ENCODE assay signal across 9 mouse cellular contexts in genomic region chr9:121495529-121495928, GRCm38 (mm10). TPM values are rescaled to one million over a fixed set of nuclear protein-coding genes. Genes with fewer than 3 reads are reported as not detected.
A peak's percentile ranks its signal among the peaks of the same experiment; 100 is the strongest.
DNase-seq lines count a peak whose midpoint lies in the region; ATAC-seq and TF ChIP-seq lines count a peak whose summit lies in the region.
"Had no signal": no experiment of that assay in that cellular context is flagged by ENCODE, and none has a peak within 500 bp of the region (broad histone marks: within the 10 kb centered on the region; RNA-seq: fewer than 3 reads in every experiment).

Cck (minus strand) TSS chr9:121495694.

- H3K4me1 ChIP-seq in hindbrain, postnatal 0 days (ENCODE audit: insufficient read depth, low read length), result no peaks in the 10 kb centered on the region
- H3K4me1 ChIP-seq in midbrain, embryonic 11.5 days (ENCODE audit: control insufficient read depth, insufficient read depth, low read length), result peaks cover 7% of the 10 kb centered on the region
- no peaks in the 10 kb centered on the region for H3K4me1 ChIP-seq in stomach, postnatal 0 days (replicated peaks; ENCODE audit: control insufficient read depth, insufficient read depth)

- H3K9ac ChIP-seq in hindbrain, postnatal 0 days (replicated peaks; ENCODE audit: low read length), result peak within 1 kb of the TSS; percentile 45; the same call in 1 of the 2 replicates
- no peak within 1 kb of the TSS for H3K9ac ChIP-seq in midbrain, embryonic 11.5 days (ENCODE audit: low read length)
- H3K9ac ChIP-seq in stomach, postnatal 0 days (ENCODE audit: low read length), result no peak within 1 kb of the TSS

- H3K27me3 ChIP-seq in hindbrain, postnatal 0 days (ENCODE audit: insufficient read depth, low read length), result peaks cover 23% of the 10 kb centered on the region
- peaks cover 47% of the 10 kb centered on the region for H3K27me3 ChIP-seq in midbrain, embryonic 11.5 days (ENCODE audit: control insufficient read depth, insufficient read depth, low read length)
- peaks cover 5% of the 10 kb centered on the region; the same call in 1 of the 2 replicates for H3K27me3 ChIP-seq in stomach, postnatal 0 days (ENCODE audit: control insufficient read depth, insufficient read depth, low read length)

- peak within 1 kb of the TSS; percentile 35 for H3K4me3 ChIP-seq in hindbrain, postnatal 0 days (ENCODE audit: low read length)
- peak within 1 kb of the TSS; percentile 21 for H3K4me3 ChIP-seq in midbrain, embryonic 11.5 days (ENCODE audit: low read depth, low read length)
- no peak within 1 kb of the TSS for H3K4me3 ChIP-seq in stomach, postnatal 0 days (ENCODE audit: low read depth, low read length)

- H3K27ac ChIP-seq in hindbrain, postnatal 0 days, result no peak within 1 kb of the TSS
- H3K27ac ChIP-seq in midbrain, embryonic 11.5 days (ENCODE audit: low read depth, low read length), result no peak within 1 kb of the TSS
- H3K27ac ChIP-seq in stomach, postnatal 0 days (replicated peaks), result no peak within 1 kb of the TSS

- peak; percentile 57 for DNase-seq in gastrocnemius, adult 18-20 months (ENCODE audit: low spot score)
- DNase-seq in gastrocnemius, postnatal 25 days, result no peak
- DNase-seq in gastrocnemius, postnatal 14 days, result peak; percentile 28
- DNase-seq in hindbrain, postnatal 0 days (ENCODE audit: low spot score), result no peak
- DNase-seq in left cerebral cortex, postnatal 14 days (ENCODE audit: low spot score in 2 of 2), result peak; percentile 65 to 72
- no peak for DNase-seq in midbrain, embryonic 11.5 days (ENCODE audit: low spot score, missing footprints)
- DNase-seq in stomach, postnatal 0 days (ENCODE audit: low spot score), result peak; percentile 64
- DNase-seq in cerebellum, postnatal 36 days, result no peak

- 4% methylated on average over 12 of the region's 12 CpGs for WGBS in hindbrain, postnatal 0 days
- WGBS in midbrain, embryonic 11.5 days, result 4% methylated on average over 12 of the region's 12 CpGs
- 3% methylated on average over 12 of the region's 12 CpGs for WGBS in stomach, postnatal 0 days

- TF ChIP-seq CTCF in hindbrain, postnatal 0 days (IDR thresholded peaks at IDR 0.05; ENCODE audit: low read depth), result no peak
- TF ChIP-seq CTCF in stomach, postnatal 0 days (IDR thresholded peaks at IDR 0.05; ENCODE audit: low read depth), result no peak

- H3K36me3 ChIP-seq in hindbrain, postnatal 0 days (ENCODE audit: insufficient read depth, low read length), result no peaks in the 10 kb centered on the region
- H3K36me3 ChIP-seq in midbrain, embryonic 11.5 days (ENCODE audit: control insufficient read depth, insufficient read depth, low read length), result no peaks in the 10 kb centered on the region
- no peaks in the 10 kb centered on the region for H3K36me3 ChIP-seq in stomach, postnatal 0 days (ENCODE audit: control insufficient read depth, insufficient read depth, low read length)

- ATAC-seq in hindbrain, postnatal 0 days, result 0 out of 2 replicates have a peak, but pooled peaks have one; percentile 51
- ATAC-seq in midbrain, embryonic 11.5 days (ENCODE audit: low FRiP score), result peak; percentile 42; the same call in 1 of the 2 replicates
- ATAC-seq in stomach, postnatal 0 days (ENCODE audit: low FRiP score, low TSS enrichment), result peak; percentile 86

- intact Hi-C loops in gastrocnemius, postnatal 14 days (cut with DNase I; ENCODE audit: low total_unique reads), result no loop called here
- intact Hi-C loops in left cerebral cortex, postnatal 14 days (cut with DNase I), result loop anchor here (2.0 kb wide), 1 partner anchor 105 kb away; no protein-coding TSS in a partner anchor

- H3K9me3 ChIP-seq in hindbrain, postnatal 0 days (ENCODE audit: low read length), result no peaks in the 10 kb centered on the region
- H3K9me3 ChIP-seq in midbrain, embryonic 11.5 days (ENCODE audit: control insufficient read depth, low read length), result no peaks in the 10 kb centered on the region
- H3K9me3 ChIP-seq in stomach, postnatal 0 days (ENCODE audit: control insufficient read depth, low read length), result no peaks in the 10 kb centered on the region

- no peak for TF ChIP-seq EP300 in stomach, postnatal 0 days (optimal IDR thresholded peaks at IDR 0.05)

- H3K4me2 ChIP-seq in hindbrain, postnatal 0 days (ENCODE audit: low read depth, low read length), result peak within 1 kb of the TSS; percentile 61
- peak within 1 kb of the TSS; percentile 44 for H3K4me2 ChIP-seq in midbrain, embryonic 11.5 days
- H3K4me2 ChIP-seq in stomach, postnatal 0 days (replicated peaks; ENCODE audit: low read depth), result no peak within 1 kb of the TSS; the same call in 1 of the 2 replicates

RNA-seq across cellular contexts. Expression of gene Cck, which starts in this region (rescaled TPM):
- not detected for total RNA-seq in gastrocnemius, adult 18-20 months (2021)
- 1 to 10 TPM; 1.2 to 1.4 TPM for total RNA-seq in gastrocnemius, postnatal 25 days (2021)
- 1 to 10 TPM in 1 of 2 experiments, under 1 TPM in 1; 0.93 to 3.1 TPM for total RNA-seq in gastrocnemius, postnatal 14 days (2021)
- 121 and 143 TPM in 2 replicates for total RNA-seq in hindbrain, postnatal 0 days (2014; rRNA removed)
- 77.3 and 84.8 TPM in 2 replicates for polyA plus RNA-seq in hindbrain, postnatal 0 days (2015; fragmentation: Nextera tagmentation; extraction: Ambion mirVana)
- 100 to 1,000 TPM; 625 to 626 TPM for total RNA-seq in left cerebral cortex, postnatal 14 days (2021)
- 8.7 and 8.8 TPM in 2 replicates for polyA plus RNA-seq in midbrain, embryonic 11.5 days (2014; fragmentation: Nextera tagmentation; extraction: Ambion mirVana)
- 2.4 and 2.5 TPM in 2 replicates for polyA plus RNA-seq in stomach, postnatal 0 days (2015; fragmentation: Nextera tagmentation; extraction: Ambion mirVana)
- polyA plus RNA-seq: spleen, adult 2 months had no signal

Comparison
In these comparisons a context has a peak if more than half of its experiments do, and no peak if none do; other contexts are left out.
1. RNA of gene Cck (total RNA-seq): 625 to 626 TPM in left cerebral cortex, postnatal 14 days and 121 to 143 TPM in hindbrain, postnatal 0 days; 0.93 to 3.1 TPM in gastrocnemius, postnatal 14 days, 1.2 to 1.4 TPM in gastrocnemius, postnatal 25 days and not detected in gastrocnemius, adult 18-20 months; every median in the first group is over 10 times any median in the second.
2. DNase-seq: peak in gastrocnemius, postnatal 14 days (single experiment), left cerebral cortex, postnatal 14 days (2 of 2) and stomach, postnatal 0 days (single experiment); none in gastrocnemius, postnatal 25 days (single experiment), hindbrain, postnatal 0 days (single experiment), midbrain, embryonic 11.5 days (single experiment) and cerebellum, postnatal 36 days (0 of 2).
3. Peak in DNase-seq in gastrocnemius, adult 18-20 months; RNA of the gene not detected or under 1 TPM.
4. Peak in every context shown above with its lines, with median percentiles within 50 percentile points of each other: ATAC-seq.